Mouse (Mus musculus) monocyte, adult 5-6 weeks (primary cell): Measurements from ENCODE around the gene Surf2. TPM values are rescaled to one million over a fixed set of nuclear protein-coding genes. Genes with fewer than 3 reads are reported as not detected.
"Not testable (repeated sequence)": the region's sequence is repeated elsewhere in the genome, so short reads cannot be mapped to it uniquely, and the experiment has no call there.

Experiments
- ATAC-seq: fragments of 153-309, 156-312 bp; replicated peaks from 2 replicates; pipeline ENCODE4 v1.8.0; 2017; ENCODE audit warnings: mild to moderate bottlenecking; ENCODE audit not compliant: low TSS enrichment, insufficient number of reproducible peaks, severe bottlenecking, poor library complexity, low FRiP score
- total RNA-seq: library from RNA; stranded (forward); fragments of 200-1000, 200-491, 200-594 nt; gene quantifications from 3 replicates; pipeline ENCODE4 v1.2.3, GENCODE M21; 2017

Surf2 gene
- total RNA-seq: 42.5 to 69.7 TPM (median 48.7 TPM) in 3 replicates

DNA sequence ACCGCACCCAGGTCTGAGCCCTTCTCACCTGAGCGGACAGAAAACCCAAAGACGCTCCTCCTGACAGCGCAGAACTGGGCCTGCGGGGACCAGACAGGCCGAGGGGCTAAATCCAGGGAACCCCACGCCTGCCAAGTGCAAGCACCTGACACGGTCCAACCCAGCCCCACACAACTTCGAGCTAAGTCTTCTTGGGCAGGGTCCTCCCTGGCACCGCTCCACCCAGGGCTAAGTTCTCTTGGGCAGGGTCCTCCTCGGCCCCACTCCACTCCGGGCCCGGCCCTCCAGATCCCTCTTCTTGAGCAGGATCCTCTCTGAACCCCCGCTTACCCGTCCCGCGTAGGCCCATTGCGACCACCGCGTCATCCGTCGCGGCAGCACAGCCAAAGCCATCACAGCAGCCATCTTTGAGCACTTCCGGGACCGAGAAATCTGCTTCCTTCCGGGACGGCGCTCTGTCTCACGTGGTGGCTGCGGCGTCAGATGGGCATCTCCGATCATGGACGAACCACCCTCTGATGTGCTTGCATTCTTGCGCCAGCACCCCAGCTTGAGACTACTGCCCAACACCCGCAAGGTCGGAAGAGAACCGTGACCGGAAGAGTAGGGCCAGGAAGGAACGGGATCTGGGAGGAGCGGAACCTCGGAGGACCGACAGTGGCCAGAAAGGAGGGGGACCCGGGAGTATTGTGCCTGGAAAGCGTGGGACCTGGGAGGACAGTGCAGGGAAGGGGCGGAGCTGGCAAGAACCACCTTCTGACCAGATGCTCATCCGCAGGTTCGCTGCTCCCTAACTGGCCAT, at the start of gene Surf2, which contains the start of gene Surf1:
Gene Surf2 (plus strand): TSS at position 441 of the 802 bp plus-strand sequence.
Gene Surf1 (minus strand): TSS at position 604 of the 802 bp plus-strand sequence.
- ATAC-seq: peak; percentile 88

DNA sequence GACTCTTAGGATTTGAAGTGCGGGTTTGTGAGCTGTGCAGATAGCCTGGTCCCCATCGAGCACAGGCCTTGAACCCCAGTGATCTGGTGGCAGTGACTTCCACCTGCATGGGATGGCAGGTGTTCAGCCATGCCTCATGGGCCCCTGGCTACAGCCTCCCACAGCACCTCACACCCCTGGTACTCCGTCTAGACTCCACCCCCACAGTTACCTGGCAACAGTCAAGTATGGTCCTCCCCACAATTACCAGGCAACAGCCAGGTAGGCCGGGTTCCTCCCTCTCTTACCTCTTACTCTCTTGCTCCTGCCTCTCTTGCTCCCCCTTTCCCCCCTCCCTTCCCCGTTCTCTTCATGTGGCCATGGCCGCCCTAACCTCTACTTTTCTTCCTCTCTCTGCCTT, 45.5 kb upstream of the Surf2 start:
- no peak for ATAC-seq

DNA sequence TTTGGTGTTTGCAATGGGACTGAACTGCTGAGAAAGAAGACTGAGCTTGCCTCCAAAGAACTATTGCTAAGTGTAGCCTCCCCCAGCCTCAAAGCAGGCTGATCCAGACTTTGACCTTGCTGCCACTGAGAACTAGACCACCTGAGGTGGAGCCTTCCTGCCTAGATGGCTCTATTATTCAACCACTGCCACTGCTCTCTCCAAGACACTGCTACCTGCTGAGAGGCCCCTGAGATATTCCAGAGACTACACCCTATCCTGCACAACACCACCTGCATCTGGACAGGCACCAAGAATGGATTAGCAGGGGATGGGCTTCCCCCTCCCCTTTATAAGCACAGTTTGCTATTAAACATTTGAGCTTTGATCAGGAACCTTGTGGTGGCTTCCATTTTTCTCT, 37.6 kb upstream of the Surf2 start:
- ATAC-seq: no peak

DNA sequence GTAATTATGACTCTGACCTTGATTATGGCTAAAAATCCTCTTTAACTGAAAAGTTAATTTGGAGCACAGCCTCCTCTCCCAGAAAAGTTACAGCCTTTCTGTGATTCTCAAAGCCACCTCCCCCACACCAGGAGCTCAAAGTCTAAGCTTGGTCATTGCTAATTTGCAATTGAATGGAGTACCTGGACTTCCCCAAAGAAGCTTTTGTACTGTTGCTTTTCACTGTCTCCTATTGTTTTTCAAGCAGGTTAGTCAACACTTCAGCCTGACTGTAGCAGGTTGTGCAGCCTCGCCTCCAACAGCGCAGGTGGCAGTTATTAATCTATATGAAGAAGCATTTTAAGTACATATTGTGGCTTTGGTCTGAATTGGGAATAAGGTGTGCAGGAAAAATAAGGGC, 30.6 kb upstream of the Surf2 start:
- ATAC-seq: not testable (repeated sequence)

DNA sequence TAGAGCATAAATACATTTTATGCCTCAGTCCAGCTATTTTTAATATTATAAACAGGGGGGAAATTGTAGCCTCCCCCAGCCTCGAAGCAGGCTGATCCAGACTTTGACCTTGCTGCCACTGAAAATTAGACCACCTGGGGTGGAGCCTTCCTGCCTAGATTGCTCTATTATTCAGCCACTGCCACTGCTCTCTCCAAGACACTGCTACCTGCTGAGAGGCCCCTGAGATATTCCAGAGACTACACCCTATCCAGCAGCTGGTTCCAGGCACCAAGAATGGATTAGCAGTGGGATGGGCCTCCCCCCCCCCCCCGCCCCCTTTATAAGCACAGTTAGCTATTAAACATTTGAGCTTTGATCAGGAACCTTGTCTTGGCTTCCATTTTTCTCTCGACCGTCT, 30.0 kb upstream of the Surf2 start:
- not testable (repeated sequence) for ATAC-seq

DNA sequence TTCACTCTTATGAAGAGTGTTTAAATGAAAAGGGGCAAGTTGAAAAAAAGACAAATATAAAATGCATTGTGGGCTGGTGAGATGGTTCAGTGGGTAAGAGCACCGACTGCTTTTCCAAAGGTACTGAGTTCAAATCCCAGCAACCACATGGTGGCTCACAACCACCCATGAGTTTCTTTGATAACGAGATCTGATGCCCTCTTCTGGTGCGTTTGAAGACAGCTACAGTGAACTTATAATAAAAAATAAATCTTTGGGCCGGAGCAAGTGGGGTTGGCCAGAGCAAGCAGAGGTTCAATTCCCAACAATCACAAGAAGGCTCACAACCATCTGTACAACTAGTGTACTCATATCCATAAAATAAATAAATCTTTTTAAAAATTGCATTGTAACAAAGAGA, 20.3 kb upstream of the Surf2 start:
- ATAC-seq: no peak

DNA sequence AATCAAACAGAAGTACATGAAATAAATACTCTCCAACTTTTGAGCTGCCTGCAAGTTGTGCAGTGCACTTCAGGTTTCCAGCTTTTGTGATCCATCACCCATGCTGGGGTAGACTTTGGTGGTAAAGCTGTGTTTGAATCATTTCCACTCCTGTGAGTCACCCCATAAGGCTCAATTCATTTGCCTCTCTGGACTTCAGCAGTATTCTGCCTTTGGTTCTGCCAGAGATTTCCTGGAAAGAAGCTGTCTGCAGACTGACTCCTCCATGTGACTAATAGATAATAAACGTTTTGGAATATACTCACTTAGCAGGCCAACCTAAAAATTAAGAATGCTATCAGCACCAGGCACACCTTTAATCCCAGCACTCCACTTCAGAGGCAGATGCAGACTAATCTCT, 15.4 kb upstream of the Surf2 start:
- ATAC-seq: no peak

DNA sequence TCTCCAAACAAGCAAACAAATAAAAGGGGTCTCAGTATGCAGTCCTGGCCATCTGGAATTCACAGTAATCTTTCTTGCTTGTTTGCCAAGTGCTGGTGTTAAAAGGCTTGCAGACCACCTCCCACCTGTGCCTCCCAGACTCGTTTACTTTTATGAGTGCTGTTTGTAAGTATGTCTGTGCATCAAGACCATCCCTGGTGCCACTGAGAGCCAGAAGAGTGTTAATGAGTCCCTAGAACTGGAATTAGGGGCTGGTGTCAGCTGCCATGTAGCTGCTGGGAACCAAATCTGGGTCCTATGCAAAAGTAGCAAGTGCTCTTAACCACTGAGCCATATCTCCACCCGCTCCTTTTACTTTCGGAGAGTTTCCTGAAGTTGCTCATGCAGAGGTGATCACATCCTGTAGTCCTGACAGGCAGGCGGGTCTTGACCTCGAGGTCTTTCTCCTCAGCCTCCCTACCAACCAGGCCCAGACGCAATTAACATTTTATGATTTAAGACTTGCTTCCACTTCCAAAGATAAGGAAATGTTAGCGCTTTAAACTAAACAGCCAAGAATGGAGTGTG, 14.2 kb upstream of the Surf2 start:
- no peak for ATAC-seq

DNA sequence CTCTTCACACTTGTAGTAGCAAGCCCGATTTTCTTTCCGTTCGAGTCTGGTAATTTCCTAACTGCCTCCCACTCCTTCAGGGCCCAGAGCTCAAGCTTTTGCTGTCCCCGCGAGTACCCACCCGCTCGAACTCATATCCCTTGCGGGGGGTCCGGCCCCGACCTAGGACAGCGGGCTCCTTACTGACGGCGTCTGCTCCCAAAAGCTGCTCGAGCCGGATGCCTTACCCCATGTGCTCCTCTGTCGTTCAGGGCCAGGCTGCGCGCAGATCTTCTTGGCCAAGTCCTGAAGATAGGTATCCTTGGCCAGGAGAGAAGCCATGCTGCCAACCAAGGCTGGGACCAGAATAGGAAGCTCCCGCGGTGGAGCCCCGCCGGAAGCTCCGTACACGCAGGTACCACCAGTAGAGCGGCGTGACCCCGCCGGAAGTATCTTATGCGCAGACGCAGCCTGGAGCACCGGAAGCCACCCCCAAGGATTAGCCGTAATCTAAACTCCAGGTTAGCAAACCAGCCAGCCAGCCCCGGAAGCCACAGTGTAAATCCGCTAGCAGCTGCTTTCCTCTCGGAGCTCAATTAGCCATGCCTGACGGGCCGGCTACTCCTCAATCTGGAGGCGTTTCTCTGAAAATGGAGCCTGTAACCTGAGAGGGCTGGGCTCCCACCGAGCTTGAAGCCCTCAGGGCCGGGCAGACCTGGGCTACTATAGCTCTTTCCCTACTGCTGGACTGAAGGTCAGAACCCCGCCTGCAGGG, 13.5 kb upstream of the Surf2 start, which contains the start of gene Surf6:
Gene Surf6 (minus strand): TSS at position 413 of the 754 bp plus-strand sequence.
- ATAC-seq: peak; percentile 92

DNA sequence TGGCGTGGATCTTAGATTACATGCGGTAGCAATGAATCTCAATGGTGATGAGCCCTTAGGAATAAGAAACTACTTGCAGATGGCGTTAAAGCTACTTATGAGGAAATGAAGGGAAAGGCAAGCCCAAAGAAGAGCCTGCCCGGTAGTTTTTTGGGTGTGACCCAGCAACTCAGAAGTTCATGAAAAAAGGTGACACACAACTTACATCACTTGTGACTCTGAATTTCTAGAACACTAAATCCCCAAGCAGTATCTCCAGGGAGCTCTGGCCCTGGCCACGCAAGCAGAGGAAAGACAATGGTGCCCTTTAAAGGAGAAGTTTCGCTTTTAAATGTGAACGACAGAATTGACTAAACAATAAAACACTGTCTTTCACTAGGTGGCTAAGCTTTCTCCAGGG, 12.9 kb upstream of the Surf2 start:
- ATAC-seq: no peak

DNA sequence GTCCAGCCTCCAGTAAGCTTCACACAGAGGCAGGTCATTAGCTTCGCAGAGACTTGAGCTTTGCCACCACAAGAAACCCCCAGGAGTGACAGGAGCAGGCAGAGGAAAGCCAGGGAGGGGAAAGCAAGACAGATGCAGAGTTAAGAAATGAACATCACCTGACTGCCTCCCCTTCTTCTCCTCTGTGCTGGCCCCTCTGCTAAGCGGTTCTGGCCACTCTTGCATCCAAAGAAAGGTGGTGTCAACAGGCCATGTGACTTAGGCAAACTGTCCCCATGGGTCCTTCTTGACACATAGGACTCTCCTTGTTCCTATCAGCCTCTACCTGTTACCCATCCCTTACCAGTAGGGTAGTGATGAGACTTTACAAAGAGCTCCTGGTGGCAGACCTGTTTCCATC, 10.2 kb upstream of the Surf2 start:
- ATAC-seq: no peak

DNA sequence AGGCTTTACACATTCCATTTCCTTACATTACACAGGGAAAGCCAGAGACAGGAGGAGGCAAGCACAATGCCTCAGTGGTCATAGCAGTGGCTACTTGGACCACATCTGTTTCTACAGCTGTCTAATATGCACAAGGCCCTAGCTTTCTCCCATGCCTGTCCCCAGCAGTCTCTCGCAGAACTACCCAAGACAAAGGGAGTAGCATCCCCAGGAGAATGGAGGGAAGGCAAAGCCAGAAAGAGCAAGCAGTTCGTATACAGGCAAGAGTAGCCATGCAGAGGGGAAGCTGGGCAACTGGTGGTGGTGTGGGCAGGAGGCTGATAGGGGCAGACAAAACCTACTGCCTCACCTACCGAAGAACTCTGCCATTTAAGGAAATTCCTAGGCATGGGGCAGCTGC, 9.7 kb upstream of the Surf2 start:
- no peak for ATAC-seq

DNA sequence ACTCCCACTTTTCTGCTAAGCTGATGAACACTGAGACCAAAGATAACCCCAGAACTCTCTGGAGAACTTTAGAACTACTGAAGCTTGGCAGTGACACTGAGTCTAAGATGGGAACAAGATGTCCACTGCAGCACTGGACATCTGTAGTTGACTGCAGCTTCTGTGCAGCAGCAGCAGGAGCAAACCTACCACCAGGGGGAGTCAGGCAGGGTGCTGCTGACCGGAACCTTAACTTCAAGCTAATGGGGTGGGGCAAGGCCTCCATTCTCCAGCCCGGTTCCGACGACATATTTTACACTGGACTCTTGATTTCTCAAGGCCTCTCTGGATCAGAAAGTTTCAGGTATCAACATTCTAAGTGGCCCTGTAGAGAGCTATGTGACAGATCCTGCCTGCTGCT, 9.1 kb upstream of the Surf2 start:
- ATAC-seq: no peak

DNA sequence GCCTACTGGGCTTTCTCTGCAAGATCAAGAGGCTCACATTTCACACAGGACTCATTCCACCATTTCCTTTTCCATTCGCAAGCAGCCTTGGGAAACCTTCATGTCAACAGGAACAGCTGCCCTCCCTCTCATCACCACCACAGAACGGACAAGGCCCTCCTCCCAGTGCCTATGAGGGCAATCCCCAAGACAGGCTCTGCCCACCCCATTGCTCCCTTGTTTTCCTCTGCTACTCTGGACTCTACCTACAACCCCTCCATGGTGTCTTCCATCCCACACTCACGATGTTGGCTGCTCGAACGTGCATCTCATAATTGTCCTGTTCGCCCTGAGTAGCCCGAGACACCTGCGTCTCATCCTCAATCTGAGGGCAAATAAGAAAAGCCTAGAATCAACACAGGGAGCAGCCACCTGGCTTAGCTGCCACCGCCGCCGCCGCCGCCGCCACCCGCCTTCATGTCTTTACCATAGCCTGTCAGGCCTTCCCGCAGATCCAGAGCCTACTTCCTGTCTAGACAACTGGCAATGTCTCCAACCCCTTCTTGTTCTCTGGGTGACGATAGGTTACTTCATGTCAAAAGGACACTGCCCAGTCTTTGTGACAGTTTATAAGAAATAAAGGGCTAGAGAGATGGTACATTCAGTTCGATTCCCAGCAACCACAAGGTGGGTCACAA, 7.3 kb upstream of the Surf2 start:
- no peak for ATAC-seq

DNA sequence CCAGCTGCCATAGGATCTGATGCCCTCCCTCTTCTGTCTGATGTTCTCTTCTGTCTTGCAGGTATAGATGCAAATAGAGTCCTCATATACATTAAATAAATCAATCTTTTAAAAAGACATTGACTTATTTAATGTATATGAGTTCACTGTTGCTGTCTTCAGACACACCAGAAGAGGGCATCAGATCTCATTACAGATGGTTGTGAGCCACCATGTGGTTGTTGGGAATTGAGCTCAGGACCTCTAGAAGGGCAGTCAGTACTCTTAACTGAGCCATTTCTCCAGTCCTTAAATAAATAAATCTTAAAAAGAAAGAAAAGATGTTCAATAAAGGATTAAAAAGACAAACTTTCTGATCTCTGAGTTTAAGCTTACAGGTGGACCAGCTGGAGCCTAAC, 6.8 kb upstream of the Surf2 start:
- ATAC-seq: no peak

DNA sequence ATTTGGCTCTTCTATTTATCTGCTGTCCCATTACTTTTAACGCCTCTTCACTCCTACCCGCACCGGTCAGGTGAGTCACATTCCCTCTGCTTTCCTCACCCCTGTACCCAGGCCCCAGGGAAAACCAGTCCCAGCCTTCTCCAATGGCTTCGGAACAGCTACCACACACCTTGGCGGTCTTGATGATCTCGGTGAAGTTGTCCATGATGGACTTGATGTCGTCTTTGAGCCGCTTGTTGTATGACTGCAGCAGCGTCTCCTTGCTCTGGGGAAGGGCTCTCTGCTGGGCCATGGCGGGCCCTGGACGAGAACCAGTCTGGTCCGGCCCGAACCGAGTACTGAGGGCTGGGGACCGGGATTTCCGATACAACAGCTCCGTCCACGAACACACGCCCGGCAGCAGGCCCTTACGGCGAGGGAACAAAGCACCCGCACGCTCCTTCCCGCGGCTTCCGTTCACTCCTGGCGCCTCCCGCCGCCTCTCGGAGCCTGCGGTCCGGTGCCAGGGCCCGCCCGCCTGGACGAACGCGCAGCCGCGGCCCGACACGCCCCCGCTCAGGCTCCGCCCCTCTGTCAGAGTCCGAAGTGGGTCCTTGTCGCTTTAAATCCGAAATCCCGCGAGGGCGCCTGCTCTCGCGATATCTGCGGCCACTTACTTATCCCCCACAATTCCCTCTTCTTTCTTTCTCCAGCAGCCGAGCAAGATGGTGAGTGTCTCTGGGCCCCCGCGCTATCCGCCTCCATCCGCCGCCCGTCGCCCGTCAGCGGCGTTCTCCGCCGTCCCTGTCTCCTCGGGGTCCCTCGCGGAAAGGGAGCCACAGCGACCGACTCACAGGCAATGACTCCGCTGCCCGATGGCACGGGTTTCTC, 5.8 kb upstream of the Surf2 start, which contains the start of the genes Med22 and Rpl7a:
Gene Med22 (minus strand): TSS at position 554 of the 870 bp plus-strand sequence.
Gene Rpl7a (plus strand): TSS at position 641 of the 870 bp plus-strand sequence.
- ATAC-seq: peak; percentile 80

DNA sequence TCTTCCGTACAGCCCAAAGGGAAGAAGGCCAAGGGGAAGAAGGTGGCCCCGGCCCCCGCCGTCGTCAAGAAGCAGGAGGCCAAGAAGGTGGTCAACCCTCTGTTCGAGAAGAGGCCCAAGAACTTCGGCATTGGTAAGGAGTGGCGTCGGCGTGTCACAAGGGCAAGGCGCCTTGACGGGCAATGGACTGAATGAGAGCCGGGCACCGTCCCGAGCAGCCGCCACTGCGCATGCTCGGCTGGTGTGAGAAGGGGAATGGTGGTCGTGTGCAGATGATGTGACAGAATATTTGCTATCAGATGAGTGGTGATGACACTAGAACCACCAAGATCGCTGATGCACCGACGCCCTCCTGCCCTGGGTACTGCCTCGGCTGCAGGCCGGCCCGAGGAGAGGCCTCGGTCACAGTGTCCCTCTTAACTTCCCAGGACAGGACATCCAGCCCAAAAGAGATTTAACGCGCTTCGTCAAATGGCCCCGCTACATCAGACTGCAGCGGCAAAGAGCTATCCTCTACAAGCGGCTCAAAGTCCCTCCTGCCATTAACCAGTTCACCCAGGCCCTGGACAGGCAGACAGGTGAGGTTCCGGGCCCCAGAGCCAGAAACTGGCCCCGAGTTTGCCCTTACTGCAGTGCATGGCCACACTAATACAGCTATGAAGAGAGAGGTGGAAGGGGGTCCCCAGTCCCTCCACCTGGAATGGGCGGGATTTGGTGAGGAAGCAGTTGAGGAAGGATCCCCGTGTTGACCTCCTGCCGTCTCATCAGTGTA, 5.0 kb upstream of the Surf2 start:
- no peak for ATAC-seq
